Mouse (Mus musculus): ENCODE measurements around the gene Ckmt1. TPM values are rescaled to one million over a fixed set of nuclear protein-coding genes. Genes with fewer than 3 reads are reported as not detected.
A peak's percentile ranks its signal among the peaks of the same experiment; 100 is the strongest.
"Not testable (repeated sequence)": the region's sequence is repeated elsewhere in the genome, so short reads cannot be mapped to it uniquely, and the experiment has no call there.

Gene Ckmt1
- polyA plus RNA-seq, 1 experiment from 2014 or later = 49.1 TPM

DNA sequence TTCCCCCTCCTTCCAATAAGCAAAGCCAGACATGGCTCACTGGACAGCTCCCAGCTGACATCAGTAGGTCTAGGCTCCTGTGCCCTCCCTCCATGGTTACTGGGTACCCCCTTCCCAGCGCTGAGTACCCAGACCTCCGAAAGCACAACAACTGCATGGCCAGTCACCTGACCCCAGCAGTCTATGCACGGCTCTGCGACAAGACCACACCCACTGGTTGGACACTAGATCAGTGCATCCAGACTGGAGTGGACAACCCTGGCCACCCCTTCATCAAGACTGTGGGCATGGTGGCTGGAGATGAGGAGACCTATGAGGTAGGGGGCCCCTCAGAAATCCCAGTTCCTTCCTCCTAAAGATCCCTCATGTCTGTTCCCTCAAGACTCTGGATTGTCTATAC lies 1.9 kb downstream of the Ckmt1 start:
- 62% methylated on average over 4 of the region's 4 CpGs for WGBS
- Histone ChIP-seq H3K9me3 (no peaks in the 10 kb centered on the region), H3K4me1 (replicated peaks) (peaks cover 25% of the 10 kb centered on the region), H3K4me3 (peak overlapping the region; percentile 47), H3K9ac (peak overlapping the region; percentile 29; the same call in 1 of the 2 replicates), H3K36me3 (no peaks in the 10 kb centered on the region; the same call in 1 of the 2 replicates), H3K27ac (no peak overlapping the region), H3K27me3 (peaks cover 58% of the 10 kb centered on the region), H3K4me2 (peak overlapping the region; percentile 62)
- ATAC-seq (ENCODE audit: low FRiP score) = no peak

DNA sequence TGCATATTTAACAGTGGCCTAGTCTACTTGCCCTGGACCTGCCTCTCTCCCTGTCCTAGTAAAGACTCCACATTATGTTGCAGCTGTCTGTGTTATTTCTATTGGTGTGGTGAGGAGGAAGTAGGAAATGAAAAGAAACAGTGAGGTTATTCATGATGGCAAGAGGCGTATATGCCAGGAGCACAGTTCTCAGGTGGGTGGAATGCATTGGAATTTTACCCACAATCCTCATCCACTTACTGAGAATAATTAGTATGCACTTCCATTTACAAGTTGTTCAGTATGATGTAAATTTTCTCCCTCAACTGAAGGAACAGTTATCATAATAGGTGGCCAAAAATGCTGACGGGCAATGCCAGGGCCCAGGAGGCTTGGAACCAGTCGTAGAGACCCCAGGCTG lies 6.1 kb downstream of the Ckmt1 start:
- no peak overlapping the region for H3K27ac ChIP-seq
- peaks cover 10% of the 10 kb centered on the region for H3K4me1 ChIP-seq (replicated peaks)
- WGBS = 82% methylated on average over 3 of the region's 3 CpGs
- ATAC-seq (ENCODE audit: low FRiP score) = no peak
- H3K9me3 ChIP-seq = no peaks in the 10 kb centered on the region
- H3K36me3 ChIP-seq = no peaks in the 10 kb centered on the region; the same call in 1 of the 2 replicates
- H3K27me3 ChIP-seq = peaks cover 30% of the 10 kb centered on the region
- H3K4me3 ChIP-seq = no peak overlapping the region
- H3K9ac ChIP-seq = no peak overlapping the region
- no peak overlapping the region for H3K4me2 ChIP-seq

DNA sequence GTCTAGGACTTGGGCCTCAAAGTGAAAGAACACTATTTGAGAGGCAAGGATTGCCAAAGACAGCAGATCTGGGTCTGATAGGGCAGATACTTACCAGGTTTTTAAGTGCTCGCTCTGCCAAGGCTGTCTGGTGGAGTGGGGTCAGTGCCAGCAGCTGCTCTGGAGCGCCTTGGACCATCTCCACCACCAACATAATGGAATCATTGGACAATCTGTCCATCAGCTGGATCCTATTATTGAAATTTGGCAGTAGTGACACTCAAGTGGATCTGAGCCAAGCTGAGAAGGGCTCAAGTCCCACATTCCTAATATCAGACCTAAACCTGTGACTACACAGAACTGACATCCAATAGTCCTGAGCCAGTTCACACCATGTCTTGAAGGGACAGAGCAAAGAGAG lies 11.3 kb downstream of the Ckmt1 start:
- Histone ChIP-seq H3K27me3 (no peaks in the 10 kb centered on the region), H3K27ac (no peak overlapping the region), H3K4me3 (no peak overlapping the region), H3K36me3 (no peaks in the 10 kb centered on the region; the same call in 1 of the 2 replicates), H3K9me3 (no peaks in the 10 kb centered on the region), H3K4me2 (no peak overlapping the region), H3K4me1 (replicated peaks) (no peaks in the 10 kb centered on the region), H3K9ac (no peak overlapping the region)
- ATAC-seq (ENCODE audit: low FRiP score) = no peak
- 85% methylated on average over 2 of the region's 2 CpGs for WGBS

GRCm38 (mm10) chr2:121370921-121371320 lies 13.4 kb downstream of the Ckmt1 start:
- Histone ChIP-seq H3K4me1 (replicated peaks) (no peaks in the 10 kb centered on the region), H3K4me3 (no peak overlapping the region), H3K9me3 (no peaks in the 10 kb centered on the region), H3K27me3 (no peaks in the 10 kb centered on the region), H3K27ac (no peak overlapping the region), H3K36me3 (no peaks in the 10 kb centered on the region), H3K4me2 (no peak overlapping the region), H3K9ac (no peak overlapping the region)
- ATAC-seq (ENCODE audit: low FRiP score) = no peak
- WGBS = 88% methylated on average over 5 of the region's 5 CpGs

- Histone ChIP-seq H3K4me2 (no peak overlapping the region), H3K9ac (no peak overlapping the region), H3K27me3 (no peaks in the 10 kb centered on the region), H3K4me1 (replicated peaks) (no peaks in the 10 kb centered on the region), H3K36me3 (no peaks in the 10 kb centered on the region), H3K27ac (no peak overlapping the region), H3K9me3 (no peaks in the 10 kb centered on the region), H3K4me3 (no peak overlapping the region)
- WGBS = 90% methylated on average over 3 of the region's 3 CpGs
- no peak for ATAC-seq (ENCODE audit: low FRiP score)
Measured at GRCm38 (mm10) chr2:121372266-121372665, 14.8 kb downstream of the Ckmt1 start.

DNA sequence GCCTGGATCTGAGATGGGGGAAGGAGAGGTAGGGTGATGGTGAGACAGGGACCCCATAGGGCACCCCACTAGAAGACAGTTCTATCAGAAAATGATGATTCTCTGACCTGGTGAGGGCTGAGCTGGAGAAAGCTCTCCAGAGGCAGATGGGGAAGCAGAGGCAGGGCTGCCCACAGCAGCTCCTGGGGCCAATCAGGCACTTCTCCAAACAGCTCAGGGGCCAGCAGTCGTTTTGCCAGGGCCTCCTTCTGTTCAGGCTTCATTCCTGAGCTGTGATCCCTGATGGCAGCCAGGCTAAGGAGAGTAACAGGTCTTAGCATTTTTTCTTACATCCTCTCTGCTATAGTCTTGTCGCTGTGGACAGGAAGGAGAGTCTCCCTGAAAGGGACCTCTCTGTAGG lies 17.3 kb downstream of the Ckmt1 start:
- no peak for ATAC-seq (ENCODE audit: low FRiP score)

GRCm38 (mm10) chr2:121386961-121387575 lies 29.6 kb downstream of the Ckmt1 start, which contains the start of gene Strc:
Gene Strc, minus strand, starts transcription at chr2:121387168.
- WGBS = 98% methylated on average over 17 of the region's 17 CpGs

More for the DNA sequence above, 17.3 kb downstream of the Ckmt1 start:
- Histone ChIP-seq H3K4me1 (replicated peaks) (no peaks in the 10 kb centered on the region), H3K36me3 (no peaks in the 10 kb centered on the region), H3K27ac (no peak overlapping the region), H3K9me3 (no peaks in the 10 kb centered on the region), H3K4me2 (no peak overlapping the region), H3K27me3 (no peaks in the 10 kb centered on the region), H3K9ac (no peak overlapping the region), H3K4me3 (no peak overlapping the region)
- WGBS = 62% methylated on average over 2 of the region's 2 CpGs

GRCm38 (mm10) chr2:121396624-121397023 lies 39.1 kb downstream of the Ckmt1 start:
- no peak overlapping the region for H3K4me2 ChIP-seq
- H3K9ac ChIP-seq = no peak overlapping the region
- no peak for ATAC-seq (ENCODE audit: low FRiP score)
- no peaks in the 10 kb centered on the region for H3K27me3 ChIP-seq
- H3K4me3 ChIP-seq = no peak overlapping the region
- no peak overlapping the region for H3K27ac ChIP-seq
- 19% methylated on average over 8 of the region's 8 CpGs for WGBS
- H3K4me1 ChIP-seq (replicated peaks) = no peaks in the 10 kb centered on the region
- H3K36me3 ChIP-seq = peaks cover 11% of the 10 kb centered on the region
- H3K9me3 ChIP-seq = no peaks in the 10 kb centered on the region

More at GRCm38 (mm10) chr2:121386961-121387575, 29.6 kb downstream of the Ckmt1 start, which contains the start of gene Strc:
- not testable (repeated sequence) for H3K9me3 ChIP-seq; H3K36me3 ChIP-seq; H3K27me3 ChIP-seq; H3K4me2 ChIP-seq; ATAC-seq (ENCODE audit: low FRiP score); H3K4me1 ChIP-seq (replicated peaks); H3K9ac ChIP-seq; H3K4me3 ChIP-seq; H3K27ac ChIP-seq

GRCm38 (mm10) chr2:121403296-121403695 lies 45.8 kb downstream of the Ckmt1 start:
- Histone ChIP-seq H3K27me3 (no peaks in the 10 kb centered on the region), H3K4me1 (replicated peaks) (no peaks in the 10 kb centered on the region), H3K9me3 (no peaks in the 10 kb centered on the region), H3K4me3 (no peak overlapping the region), H3K36me3 (no peaks in the 10 kb centered on the region; the same call in 1 of the 2 replicates), H3K27ac (no peak overlapping the region), H3K4me2 (no peak overlapping the region), H3K9ac (no peak overlapping the region)
- ATAC-seq (ENCODE audit: low FRiP score) = no peak

GRCm38 (mm10) chr2:121408160-121408559 lies 50.6 kb downstream of the Ckmt1 start:
- WGBS = 30% methylated on average over 4 of the region's 4 CpGs
- Histone ChIP-seq H3K4me2 (no peak overlapping the region), H3K4me1 (replicated peaks) (peaks cover 12% of the 10 kb centered on the region), H3K9me3 (no peaks in the 10 kb centered on the region), H3K36me3 (no peaks in the 10 kb centered on the region; the same call in 1 of the 2 replicates), H3K27me3 (no peaks in the 10 kb centered on the region), H3K27ac (no peak overlapping the region), H3K4me3 (no peak overlapping the region), H3K9ac (no peak overlapping the region)
- ATAC-seq (ENCODE audit: low FRiP score) = no peak

DNA sequence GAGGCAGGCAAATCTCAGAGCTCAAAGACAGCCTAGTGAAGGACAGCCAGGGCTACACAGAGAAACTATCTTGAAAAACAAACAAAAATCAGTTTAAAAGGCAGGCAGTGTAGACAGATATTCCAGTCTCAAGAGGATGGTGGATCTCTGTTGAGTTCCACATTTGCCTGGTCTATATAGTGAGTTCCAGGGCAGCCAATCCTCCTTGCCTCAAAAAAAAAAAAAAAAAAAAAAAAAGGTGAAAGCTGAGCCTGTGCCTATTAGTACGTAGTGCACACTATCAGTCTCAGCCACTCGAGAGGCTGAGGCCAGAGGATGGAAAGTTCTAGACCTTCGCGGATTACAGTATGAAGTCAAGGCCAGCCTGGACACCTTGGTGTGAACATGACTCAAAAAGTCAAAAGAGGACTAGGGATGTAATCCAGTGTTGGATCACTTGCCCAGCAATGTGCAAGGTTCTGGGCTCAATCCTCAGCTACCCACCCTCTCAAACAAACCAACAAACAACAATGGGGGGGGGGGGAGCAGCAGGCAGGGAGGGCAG lies 55.4 kb downstream of the Ckmt1 start:
- peaks cover 43% of the 10 kb centered on the region for H3K4me1 ChIP-seq (replicated peaks)
- no peaks in the 10 kb centered on the region for H3K27me3 ChIP-seq
- H3K9ac ChIP-seq = peak overlapping the region; percentile 97
- H3K36me3 ChIP-seq = peaks cover 1% of the 10 kb centered on the region; the same call in 1 of the 2 replicates
- 16% methylated on average over 4 of the region's 4 CpGs for WGBS
- H3K9me3 ChIP-seq = no peaks in the 10 kb centered on the region
- ATAC-seq (ENCODE audit: low FRiP score) = no peak
- peak overlapping the region; percentile 97 for H3K27ac ChIP-seq
- H3K4me3 ChIP-seq = peak overlapping the region; percentile 98
- peak overlapping the region; percentile 63 for H3K4me2 ChIP-seq

All from hindbrain, embryonic 13.5 days (tissue).